Mouse (Mus musculus) embryonic facial prominence, embryonic 13.5 days (tissue): ENCODE measurements around the gene Rgs7bp. TPM values are rescaled to one million over a fixed set of nuclear protein-coding genes. Genes with fewer than 3 reads are reported as not detected.
"Not testable (repeated sequence)": the region's sequence is repeated elsewhere in the genome, so short reads cannot be mapped to it uniquely, and the experiment has no call there.

Experiments used
- ATAC-seq: fragments of 200-750 bp; cut with Nextera tagmentation; 2 replicates; pipeline ENCODE4 v1.8.0; 2017; ENCODE audit warnings: low read depth; ENCODE audit not compliant: insufficient number of reproducible peaks, insufficient read depth, low FRiP score, low TSS enrichment
- H3K27ac ChIP-seq: fragments of 300-500 bp; sonication (generic); 2 replicates; pipeline ENCODE4 v1.5.1; 2015; ENCODE audit warnings: moderate library complexity, mild to moderate bottlenecking, inconsistent platforms
- H3K27me3 ChIP-seq: fragments of 300-500 bp; sonication (generic); 2 replicates; pipeline ENCODE4 v1.6.1; 2015; ENCODE audit warnings: mild to moderate bottlenecking, inconsistent platforms
- H3K36me3 ChIP-seq: fragments of 300-500 bp; sonication (generic); 2 replicates; pipeline ENCODE4 v1.6.1; 2015; ENCODE audit warnings: mild to moderate bottlenecking, inconsistent platforms
- H3K4me1 ChIP-seq: fragments of 300-500 bp; sonication (generic); 2 replicates; pipeline ENCODE4 v1.6.1; 2015; ENCODE audit warnings: inconsistent platforms
- H3K4me2 ChIP-seq: fragments of 300-500 bp; sonication (generic); 2 replicates; pipeline ENCODE4 v1.6.1; 2015; ENCODE audit warnings: moderate library complexity, mild to moderate bottlenecking, inconsistent platforms
- H3K4me3 ChIP-seq: fragments of 300-500 bp; sonication (generic); 2 replicates; pipeline ENCODE4 v1.5.1; 2015; ENCODE audit warnings: mild to moderate bottlenecking, inconsistent platforms
- H3K9ac ChIP-seq: fragments of 300-500 bp; sonication (generic); 2 replicates; pipeline ENCODE4 v1.6.1; 2015; ENCODE audit warnings: mild to moderate bottlenecking, inconsistent platforms
- H3K9me3 ChIP-seq: fragments of 300-500 bp; sonication (generic); 2 replicates; pipeline ENCODE4 v1.6.1; 2016; ENCODE audit warnings: inconsistent platforms
- WGBS: fragments of 180-500 bp; shearing (Covaris S2); methylation state at CpG from one replicate; pipeline ENCODE4 v1.1.7; 2015; ENCODE audit warnings: mixed read lengths; 5-methylcytosine and 5-hydroxymethylcytosine counted together
- polyA plus RNA-seq: library from polyadenylated mRNA; unstranded; fragments of >200 nt; fragmentation: Nextera tagmentation; extraction: Ambion mirVana; gene quantifications from 2 replicates; pipeline ENCODE4 v1.2.1, GENCODE M21; 2015

Gene Rgs7bp
- polyA plus RNA-seq, 1 experiment from 2014 or later: 2.3 TPM

GRCm38 (mm10) chr13:104931635-104932532 is 122.8 kb downstream of the Rgs7bp start:
- H3K27me3 ChIP-seq: no peaks in the 10 kb centered on the region
- H3K4me2 ChIP-seq: no peak overlapping the region
- H3K9me3 ChIP-seq: no peaks in the 10 kb centered on the region
- 0 out of 2 replicates have a peak, but pooled peaks cover under 1% of the 10 kb centered on the region for H3K4me1 ChIP-seq
- H3K9ac ChIP-seq: no peak overlapping the region
- 64% methylated on average over 6 of the region's 6 CpGs for WGBS
- no peak for ATAC-seq
- no peaks in the 10 kb centered on the region for H3K36me3 ChIP-seq
- no peak overlapping the region for H3K27ac ChIP-seq
- no peak overlapping the region for H3K4me3 ChIP-seq

- no peak overlapping the region for H3K4me3 ChIP-seq
- H3K4me1 ChIP-seq: no peaks in the 10 kb centered on the region
- WGBS: 60% methylated on average over 3 of the region's 3 CpGs
- no peaks in the 10 kb centered on the region for H3K36me3 ChIP-seq
- no peaks in the 10 kb centered on the region for H3K27me3 ChIP-seq
- no peak for ATAC-seq
- no peak overlapping the region for H3K27ac ChIP-seq
- no peak overlapping the region for H3K4me2 ChIP-seq
- H3K9me3 ChIP-seq: no peaks in the 10 kb centered on the region
- no peak overlapping the region for H3K9ac ChIP-seq
Measured at GRCm38 (mm10) chr13:104930814-104931213, 123.9 kb downstream of the Rgs7bp start.

DNA sequence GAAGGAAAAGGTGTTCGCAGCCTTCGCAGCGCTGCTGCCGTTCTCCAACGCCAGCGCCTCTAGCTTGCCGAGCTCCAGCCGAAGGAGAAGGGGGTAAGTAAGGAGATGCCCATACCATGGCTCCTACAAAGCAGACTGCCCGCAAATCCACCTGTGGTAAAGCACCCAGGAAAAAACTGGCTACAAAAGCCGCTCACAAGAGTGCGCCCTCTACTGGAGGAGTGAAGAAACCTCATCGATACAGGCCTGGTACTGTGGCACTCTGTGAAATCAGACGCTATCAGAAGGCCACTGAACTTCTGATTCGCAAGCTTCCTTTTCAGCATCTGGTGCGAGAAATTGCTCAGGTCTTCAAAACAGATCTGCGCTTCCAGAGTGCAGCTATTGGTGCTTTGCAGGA is 136.1 kb downstream of the Rgs7bp start:
- H3K9ac ChIP-seq: no peak overlapping the region
- H3K36me3 ChIP-seq: no peaks in the 10 kb centered on the region
- H3K4me2 ChIP-seq: no peak overlapping the region
- H3K4me1 ChIP-seq: no peaks in the 10 kb centered on the region
- ATAC-seq: no peak
- H3K4me3 ChIP-seq: no peak overlapping the region
- H3K27me3 ChIP-seq: no peaks in the 10 kb centered on the region
- no peaks in the 10 kb centered on the region for H3K9me3 ChIP-seq
- WGBS: 81% methylated on average over 16 of the region's 16 CpGs
- H3K27ac ChIP-seq: no peak overlapping the region

DNA sequence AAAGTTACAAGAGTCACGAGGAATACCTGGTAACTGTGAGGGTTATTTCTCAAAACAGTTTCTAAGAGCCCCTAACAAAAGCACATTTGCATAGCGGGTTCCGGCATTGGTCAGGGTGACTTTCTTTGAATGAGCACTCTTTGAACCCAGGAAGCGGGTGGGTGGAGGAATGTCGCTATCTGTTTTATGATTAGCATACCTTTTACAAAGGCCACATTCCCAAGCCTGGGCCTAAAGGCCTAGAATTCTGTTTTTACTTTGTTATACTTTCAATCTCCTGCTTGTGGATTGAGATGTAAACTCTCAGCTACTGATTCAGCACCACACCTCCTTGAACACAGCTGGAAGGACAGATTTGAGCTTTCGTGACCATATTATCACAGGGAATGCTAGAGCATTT is 138.0 kb downstream of the Rgs7bp start:
- not testable (repeated sequence) for H3K27me3 ChIP-seq, H3K9me3 ChIP-seq, H3K4me3 ChIP-seq, H3K36me3 ChIP-seq, H3K4me1 ChIP-seq, H3K27ac ChIP-seq, H3K4me2 ChIP-seq, H3K9ac ChIP-seq, ATAC-seq
- WGBS: 88% methylated on average over 6 of the region's 6 CpGs

DNA sequence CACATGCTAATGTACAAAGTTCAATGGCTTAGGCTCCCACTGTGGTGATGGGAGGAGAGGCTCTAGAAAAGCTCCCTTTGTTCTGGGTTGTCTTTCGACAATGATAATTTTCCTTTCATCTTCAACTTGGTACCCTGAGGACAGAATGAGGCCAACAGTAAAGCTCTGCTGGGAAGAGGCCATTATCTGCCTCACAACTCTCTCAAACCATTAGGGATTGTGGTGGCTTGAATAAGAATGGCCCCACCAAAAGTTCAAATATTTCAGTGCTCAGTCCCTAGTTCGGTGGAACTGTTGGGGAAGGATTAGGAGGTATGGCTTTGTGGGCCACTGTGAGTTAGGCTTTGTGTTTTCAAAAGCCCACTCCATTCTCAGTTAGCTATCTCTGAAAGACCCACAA is 138.6 kb downstream of the Rgs7bp start:
- Histone ChIP-seq H3K36me3 (no peaks in the 10 kb centered on the region), H3K9me3 (no peaks in the 10 kb centered on the region), H3K27ac (no peak overlapping the region), H3K4me2 (no peak overlapping the region), H3K9ac (no peak overlapping the region), H3K4me3 (no peak overlapping the region), H3K27me3 (no peaks in the 10 kb centered on the region), H3K4me1 (no peaks in the 10 kb centered on the region)
- ATAC-seq: no peak
- WGBS: 87% methylated on average over 2 of the region's 2 CpGs

DNA sequence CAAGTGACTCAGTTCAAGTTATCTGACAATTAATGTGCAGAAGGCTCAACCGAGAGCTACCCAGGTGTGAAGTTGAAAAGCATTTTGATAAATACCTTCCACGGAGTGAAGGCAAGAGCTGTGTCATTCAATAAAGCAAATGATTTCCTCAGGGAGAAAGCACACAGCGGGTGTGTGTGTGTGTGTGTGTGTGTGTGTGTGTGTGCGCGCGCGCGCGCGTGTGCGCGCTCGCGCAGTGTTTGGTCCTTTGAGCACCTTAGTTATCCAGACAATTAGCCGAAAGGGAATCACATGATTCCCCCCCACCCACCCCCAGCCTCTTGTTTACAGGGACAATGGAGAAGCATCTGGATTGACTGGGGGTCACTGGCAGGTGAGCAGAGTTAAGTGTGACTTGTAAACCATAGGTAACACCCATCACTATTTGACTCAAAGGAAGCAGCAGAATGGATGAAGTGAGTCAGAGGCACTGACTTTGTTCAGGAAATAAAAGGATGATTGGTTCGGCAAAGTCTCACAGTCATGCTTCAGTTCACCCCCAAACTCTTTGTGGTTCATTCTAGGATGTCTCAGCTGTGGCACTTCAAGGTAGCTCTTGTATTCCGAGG is 140.3 kb downstream of the Rgs7bp start:
- H3K4me2 ChIP-seq: peak overlapping the region; percentile 22; the same call in 1 of the 2 replicates
- 83% methylated on average over 17 of the region's 17 CpGs for WGBS
- H3K4me1 ChIP-seq: no peaks in the 10 kb centered on the region
- H3K27me3 ChIP-seq: no peaks in the 10 kb centered on the region
- H3K9me3 ChIP-seq: no peaks in the 10 kb centered on the region
- H3K4me3 ChIP-seq: no peak overlapping the region
- no peak overlapping the region for H3K9ac ChIP-seq
- no peak overlapping the region for H3K27ac ChIP-seq
- ATAC-seq: no peak
- no peaks in the 10 kb centered on the region for H3K36me3 ChIP-seq

DNA sequence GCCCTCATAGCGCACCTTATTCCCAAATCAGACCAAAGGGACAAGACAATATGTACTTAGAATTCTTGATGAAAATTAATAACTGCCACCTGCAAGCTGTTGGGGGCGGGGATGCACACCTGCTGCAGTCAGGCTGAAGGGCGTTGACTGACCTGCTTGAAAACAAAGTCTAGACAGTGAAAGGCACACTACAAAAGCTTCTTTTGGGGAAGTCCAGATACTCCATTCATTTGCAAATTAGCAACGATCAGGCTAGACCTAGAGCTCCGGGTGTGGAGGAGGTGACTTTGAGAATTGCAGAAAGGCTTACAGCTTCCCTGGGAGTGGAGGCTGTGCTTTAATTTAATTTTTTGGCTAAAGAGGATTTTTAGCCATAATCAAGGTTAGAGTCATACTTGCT is 143.1 kb downstream of the Rgs7bp start:
- WGBS: 70% methylated on average over 5 of the region's 5 CpGs
- H3K9me3 ChIP-seq, H3K27ac ChIP-seq, H3K36me3 ChIP-seq, H3K9ac ChIP-seq, H3K4me1 ChIP-seq, H3K4me3 ChIP-seq, H3K4me2 ChIP-seq, ATAC-seq, H3K27me3 ChIP-seq: not testable (repeated sequence)

- not testable (repeated sequence) for H3K9ac ChIP-seq, H3K4me3 ChIP-seq, ATAC-seq, H3K27ac ChIP-seq, H3K4me2 ChIP-seq, H3K27me3 ChIP-seq, H3K9me3 ChIP-seq, H3K4me1 ChIP-seq, H3K36me3 ChIP-seq
- 91% methylated on average over 1 of the region's 1 CpGs for WGBS
Measured at GRCm38 (mm10) chr13:104911006-104911405, 143.7 kb downstream of the Rgs7bp start.

DNA sequence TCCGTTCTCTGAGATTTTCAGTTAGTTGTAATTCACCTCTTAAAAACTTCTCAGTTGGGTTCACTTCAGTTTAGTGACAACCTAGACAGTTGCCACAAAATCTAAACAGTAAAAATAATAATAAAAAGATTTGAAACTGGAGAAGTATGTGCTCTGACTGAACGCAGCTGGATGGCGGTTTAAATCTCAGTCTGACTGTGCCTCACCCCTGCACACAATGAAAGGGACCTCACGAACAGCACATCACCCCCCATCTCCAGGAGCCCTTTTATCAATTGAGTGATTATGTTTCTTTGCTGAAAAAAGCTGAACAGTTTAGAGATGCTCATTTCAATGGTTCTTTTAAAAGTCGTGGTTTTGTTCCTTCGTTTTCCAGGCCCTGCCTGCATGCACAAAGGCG is 146.0 kb downstream of the Rgs7bp start:
- WGBS: 48% methylated on average over 7 of the region's 7 CpGs
- H3K4me2 ChIP-seq: no peak overlapping the region
- H3K9ac ChIP-seq: no peak overlapping the region
- H3K4me1 ChIP-seq: 0 out of 2 replicates have a peak, but pooled peaks cover 4% of the 10 kb centered on the region
- H3K4me3 ChIP-seq: no peak overlapping the region
- no peak for ATAC-seq
- H3K27ac ChIP-seq: no peak overlapping the region
- H3K36me3 ChIP-seq: no peaks in the 10 kb centered on the region
- no peaks in the 10 kb centered on the region for H3K27me3 ChIP-seq
- H3K9me3 ChIP-seq: no peaks in the 10 kb centered on the region

Other genes starting within 250 kb of the Rgs7bp start
- 37.1 and 42.0 TPM in 2 replicates for gene Cwc27, start 237.8 kb downstream of the Rgs7bp start, polyA plus RNA-seq
- gene Shisal2b, start 191.0 kb downstream of the Rgs7bp start, polyA plus RNA-seq: 0.96 TPM in 1 of 2 replicates, not detected in the other
- gene 4933425L06Rik, start 27.2 kb upstream of the Rgs7bp start, polyA plus RNA-seq: not detected in 2 replicates
- gene Rnf180, start 239.9 kb upstream of the Rgs7bp start, polyA plus RNA-seq: 10.2 and 10.9 TPM in 2 replicates